Mouse (Mus musculus): ENCODE measurements at regions not wholly inside any gene's neighbourhood (a gene's known extent, or its start where the extent isn't known, plus 50 kb on each side); places are given as distances from the start of the nearest gene placed in this dataset.

- TF ChIP-seq CTCF (IDR thresholded peaks at IDR 0.05; ENCODE audit: insufficient read depth, low read depth, low read length) = no peak
- TF ChIP-seq POLR2A (IDR thresholded peaks at IDR 0.05; ENCODE audit: insufficient read depth, low read depth, low read length) = no peak
Measured at GRCm38 (mm10) chr5:100252036-100252435, 92.4 kb upstream of the Tmem150c start.

All from olfactory bulb, adult 2 months (tissue).